Mouse (Mus musculus): ENCODE measurements around the gene Crhr2. TPM values are rescaled to one million over a fixed set of nuclear protein-coding genes. Genes with fewer than 3 reads are reported as not detected.

Gene Crhr2
- total RNA-seq (2015; ENCODE audit: low replicate concordance) = not detected in 2 replicates
- total RNA-seq (2017; ENCODE audit: low replicate concordance) = not detected in 2 replicates

- ATAC-seq (replicated peaks; ENCODE audit: low FRiP score, poor library complexity, severe bottlenecking) = no peak
Measured at GRCm38 (mm10) chr6:55132794-55133193, at the start of gene Crhr2. TSS of gene Crhr2 (minus strand) at chr6:55133016.

GRCm38 (mm10) chr6:55179560-55179959, 46.7 kb upstream of the Crhr2 start:
- no peak for ATAC-seq (replicated peaks; ENCODE audit: low FRiP score, poor library complexity, severe bottlenecking)

- no peak for ATAC-seq (replicated peaks; ENCODE audit: low FRiP score, poor library complexity, severe bottlenecking)
Measured at GRCm38 (mm10) chr6:55177060-55177732, 44.4 kb upstream of the Crhr2 start.

- no peak for ATAC-seq (replicated peaks; ENCODE audit: low FRiP score, poor library complexity, severe bottlenecking)
Measured at GRCm38 (mm10) chr6:55175892-55176291, 43.1 kb upstream of the Crhr2 start.

- no peak for ATAC-seq (replicated peaks; ENCODE audit: low FRiP score, poor library complexity, severe bottlenecking)
Measured at GRCm38 (mm10) chr6:55175456-55175855, 42.6 kb upstream of the Crhr2 start.

GRCm38 (mm10) chr6:55174741-55175181, 41.9 kb upstream of the Crhr2 start, which contains the start of gene Inmt:
TSS of gene Inmt (minus strand) at chr6:55175043.
- no peak for ATAC-seq (replicated peaks; ENCODE audit: low FRiP score, poor library complexity, severe bottlenecking)

GRCm38 (mm10) chr6:55173941-55174349, 41.1 kb upstream of the Crhr2 start:
- no peak for ATAC-seq (replicated peaks; ENCODE audit: low FRiP score, poor library complexity, severe bottlenecking)

GRCm38 (mm10) chr6:55173171-55173570, 40.4 kb upstream of the Crhr2 start:
- no peak for ATAC-seq (replicated peaks; ENCODE audit: low FRiP score, poor library complexity, severe bottlenecking)

GRCm38 (mm10) chr6:55171638-55172037, 38.8 kb upstream of the Crhr2 start:
- no peak for ATAC-seq (replicated peaks; ENCODE audit: low FRiP score, poor library complexity, severe bottlenecking)

- ATAC-seq (replicated peaks; ENCODE audit: low FRiP score, poor library complexity, severe bottlenecking) = no peak
Measured at GRCm38 (mm10) chr6:55169818-55170217, 37.0 kb upstream of the Crhr2 start.

- ATAC-seq (replicated peaks; ENCODE audit: low FRiP score, poor library complexity, severe bottlenecking) = peak; percentile 78
Measured at GRCm38 (mm10) chr6:55166777-55167463, 34.1 kb upstream of the Crhr2 start.

- ATAC-seq (replicated peaks; ENCODE audit: low FRiP score, poor library complexity, severe bottlenecking) = no peak
Measured at GRCm38 (mm10) chr6:55163046-55163584, 30.3 kb upstream of the Crhr2 start.

GRCm38 (mm10) chr6:55161311-55161761, 28.5 kb upstream of the Crhr2 start:
- no peak for ATAC-seq (replicated peaks; ENCODE audit: low FRiP score, poor library complexity, severe bottlenecking)

GRCm38 (mm10) chr6:55159256-55159655, 26.4 kb upstream of the Crhr2 start:
- ATAC-seq (replicated peaks; ENCODE audit: low FRiP score, poor library complexity, severe bottlenecking) = no peak

- no peak for ATAC-seq (replicated peaks; ENCODE audit: low FRiP score, poor library complexity, severe bottlenecking)
Measured at GRCm38 (mm10) chr6:55152226-55152625, 19.4 kb upstream of the Crhr2 start.

- ATAC-seq (replicated peaks; ENCODE audit: low FRiP score, poor library complexity, severe bottlenecking) = no peak
Measured at GRCm38 (mm10) chr6:55146138-55146537, 13.3 kb upstream of the Crhr2 start.

GRCm38 (mm10) chr6:55145285-55145684, 12.5 kb upstream of the Crhr2 start:
- no peak for ATAC-seq (replicated peaks; ENCODE audit: low FRiP score, poor library complexity, severe bottlenecking)

GRCm38 (mm10) chr6:55138343-55138742, 5.5 kb upstream of the Crhr2 start:
- ATAC-seq (replicated peaks; ENCODE audit: low FRiP score, poor library complexity, severe bottlenecking) = 0 out of 2 replicates have a peak, but pooled peaks have one; percentile 32

- ATAC-seq (replicated peaks; ENCODE audit: low FRiP score, poor library complexity, severe bottlenecking) = no peak
Measured at GRCm38 (mm10) chr6:55133425-55133824, 609 bp upstream of the Crhr2 start.

GRCm38 (mm10) chr6:55131301-55131700, 1.5 kb downstream of the Crhr2 start:
- ATAC-seq (replicated peaks; ENCODE audit: low FRiP score, poor library complexity, severe bottlenecking) = no peak

- ATAC-seq (replicated peaks; ENCODE audit: low FRiP score, poor library complexity, severe bottlenecking) = no peak
Measured at GRCm38 (mm10) chr6:55130631-55131030, 2.2 kb downstream of the Crhr2 start.
